Mouse (Mus musculus) Patski (cell line): Measurements from ENCODE around the gene Terf2ip. TPM values are rescaled to one million over a fixed set of nuclear protein-coding genes. Genes with fewer than 3 reads are reported as not detected.

Source experiments
- ATAC-seq: fragments of 100-300 bp; one replicate; pipeline ENCODE4 v1.8.0; 2021
- CTCF ChIA-PET: fragments of 350-600 bp; sonication (Branson Sonifier 250); formaldehyde crosslinking; loops from one replicate; lab custom pipeline; 2022; ENCODE audit warnings: inconsistent platforms; lab: Charles Lee
- POLR2A ChIA-PET: fragments of 350-600 bp; sonication (Branson Sonifier 250); formaldehyde crosslinking; loops from one replicate; lab custom pipeline; 2022; ENCODE audit warnings: antibody characterized with exemption, inconsistent platforms; lab: Charles Lee
- DNase-seq: peaks from one replicate; pipeline ENCODE4 v3.0.0-alpha.2; 2011; ENCODE audit warnings: low read depth, low spot score
- H3K27me3 ChIP-seq: fragments of 371-371 bp; one replicate; pipeline ENCODE4 v1.5.1; 2021
- CTCF ChIP-seq: fragments of 100-300 bp; IDR thresholded peaks from one replicate; pipeline ENCODE4 v1.5.1; 2021
- in situ Hi-C: fragments of 300-500 bp; cut with MboI; formaldehyde crosslinking; loops from 3 replicates; pipeline ENCODE4 v1.11.1; 2018; ENCODE audit warnings: low pct_unique_long_range_greater_than_20kb, mixed read lengths
- polyA plus RNA-seq: library from polyadenylated mRNA; unstranded; gene quantifications from one replicate; pipeline ENCODE4 v1.2.3, GENCODE M21; 2021

The Terf2ip gene
- polyA plus RNA-seq: 24.2 TPM

- CTCF ChIA-PET: no interaction called here
- in situ Hi-C loops: no loop called here
Measured at GRCm38 (mm10) chr8:112010997-112011815, at the start of gene Terf2ip, which contains the start of gene Kars. Gene Terf2ip, plus strand, starts transcription at chr8:112011398. Gene Kars, minus strand, starts transcription at chr8:112011323.

DNA sequence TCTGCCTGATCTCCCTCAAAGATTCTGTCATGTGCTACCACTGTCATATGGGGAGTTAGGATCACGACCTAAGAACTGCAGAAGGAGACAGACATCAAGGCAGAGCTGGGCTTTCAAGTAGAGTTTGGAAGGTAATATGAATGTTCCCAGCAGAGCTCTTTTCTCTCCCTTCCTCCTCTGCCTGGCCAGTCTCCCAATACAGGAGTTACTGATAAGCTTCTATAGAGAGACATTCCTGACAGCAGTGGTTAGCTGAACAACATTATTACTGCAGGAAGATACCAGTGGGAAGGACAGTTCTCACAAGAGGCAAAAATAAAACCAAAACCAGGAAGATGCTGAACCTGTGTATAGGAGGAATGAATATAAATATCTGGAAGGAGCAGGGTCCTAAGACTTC is 48.6 kb upstream of the Terf2ip start:
- CTCF ChIA-PET: interaction anchor here (1.0 kb wide), 1 partner anchor 13 kb away, joined by 3 read pairs; no protein-coding TSS in a partner anchor
- in situ Hi-C loops: no loop called here

More at GRCm38 (mm10) chr8:112010997-112011815, at the start of gene Terf2ip, which contains the start of gene Kars:
- no peak for TF ChIP-seq CTCF
- ATAC-seq (peak; percentile 91), DNase-seq (peak; percentile 53)
- H3K27me3 ChIP-seq: no peaks in the 10 kb centered on the region
- POLR2A ChIA-PET: interaction anchor here (0.9 kb wide), 2 partner anchors 20 to 27 kb away, joined by 4 read pairs; no protein-coding TSS in a partner anchor

DNA sequence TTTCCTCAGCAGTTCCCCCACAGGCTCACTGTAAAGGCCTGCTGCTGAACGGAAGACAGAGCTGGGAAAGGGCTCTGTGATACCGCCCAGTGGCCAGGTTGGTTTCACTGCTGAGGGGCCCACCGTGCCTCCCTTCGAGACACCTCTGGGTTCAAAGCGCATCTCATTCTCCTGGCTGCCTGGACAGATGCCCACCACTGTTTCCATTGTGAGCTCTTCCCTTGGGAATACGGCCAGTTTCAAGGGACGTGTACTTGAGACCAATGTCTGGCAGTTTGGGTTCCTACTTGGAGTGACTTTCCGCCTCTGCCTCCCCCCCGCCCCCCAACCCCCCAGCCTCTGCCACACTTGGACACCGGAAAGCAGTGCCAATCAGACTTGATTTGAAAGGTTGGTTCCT is 48.1 kb upstream of the Terf2ip start:
- ATAC-seq (no peak), DNase-seq (no peak)
- TF ChIP-seq CTCF: no peak
- in situ Hi-C loops: no loop called here
- ChIA-PET POLR2A (no interaction called here), CTCF (interaction anchor here (1.0 kb wide), 1 partner anchor 13 kb away, joined by 3 read pairs; no protein-coding TSS in a partner anchor)
- H3K27me3 ChIP-seq: no peaks in the 10 kb centered on the region

More for the DNA sequence above, 48.6 kb upstream of the Terf2ip start:
- POLR2A ChIA-PET: no interaction called here
- TF ChIP-seq CTCF: no peak
- no peak for ATAC-seq
- DNase-seq: no peak
- H3K27me3 ChIP-seq: no peaks in the 10 kb centered on the region

DNA sequence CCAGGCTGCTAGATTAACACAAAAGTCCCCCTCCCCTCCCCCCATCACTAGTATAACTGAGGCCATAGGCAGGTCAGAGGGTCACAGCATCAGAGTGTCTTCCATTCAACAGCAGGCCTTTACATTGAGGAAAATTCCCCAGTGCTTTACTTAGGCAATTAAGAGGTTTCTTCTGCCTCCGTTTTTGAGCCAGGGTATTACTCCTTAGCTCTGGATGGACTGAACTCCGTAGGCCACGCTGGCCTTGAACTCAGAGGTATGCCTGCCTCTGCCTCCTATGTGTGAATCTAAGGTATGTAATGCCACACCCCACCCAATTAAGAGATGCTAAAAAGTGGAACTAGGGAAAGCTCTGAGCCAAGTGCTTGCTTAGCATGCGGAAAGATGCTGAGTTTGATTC is 47.7 kb upstream of the Terf2ip start:
- in situ Hi-C loops: no loop called here
- CTCF ChIA-PET: interaction anchor here (1.0 kb wide), 1 partner anchor 12 kb away, joined by 3 read pairs; no protein-coding TSS in a partner anchor
- no peak for TF ChIP-seq CTCF
- ATAC-seq: no peak
- POLR2A ChIA-PET: no interaction called here
- no peak for DNase-seq
- no peaks in the 10 kb centered on the region for H3K27me3 ChIP-seq

DNA sequence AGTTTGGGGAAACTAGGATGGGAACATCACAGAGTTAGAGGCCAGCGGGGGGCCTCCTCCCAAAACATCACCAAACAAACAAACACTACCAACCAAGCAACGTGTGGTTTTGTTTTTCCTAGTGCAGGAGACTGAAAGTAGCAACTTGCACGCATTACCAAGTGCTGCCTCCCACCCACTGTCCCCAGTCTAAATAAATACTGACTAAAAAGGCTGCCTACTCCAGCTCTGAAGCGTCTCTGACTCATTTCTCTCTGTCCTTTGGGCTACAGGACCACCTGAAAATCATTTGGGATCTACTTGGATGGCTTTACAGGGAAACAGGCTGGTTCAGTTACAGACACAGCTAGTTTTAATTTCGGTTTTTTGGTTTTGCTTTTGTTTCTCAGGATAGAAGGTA is 46.8 kb upstream of the Terf2ip start:
- DNase-seq (no peak), ATAC-seq (no peak)
- in situ Hi-C loops: no loop called here
- no peak for TF ChIP-seq CTCF
- CTCF ChIA-PET: interaction anchor here (1.0 to 1.4 kb wide), 2 partner anchors 11 to 26 kb away, joined by 3 read pairs; no protein-coding TSS in a partner anchor
- POLR2A ChIA-PET: no interaction called here
- no peaks in the 10 kb centered on the region for H3K27me3 ChIP-seq

DNA sequence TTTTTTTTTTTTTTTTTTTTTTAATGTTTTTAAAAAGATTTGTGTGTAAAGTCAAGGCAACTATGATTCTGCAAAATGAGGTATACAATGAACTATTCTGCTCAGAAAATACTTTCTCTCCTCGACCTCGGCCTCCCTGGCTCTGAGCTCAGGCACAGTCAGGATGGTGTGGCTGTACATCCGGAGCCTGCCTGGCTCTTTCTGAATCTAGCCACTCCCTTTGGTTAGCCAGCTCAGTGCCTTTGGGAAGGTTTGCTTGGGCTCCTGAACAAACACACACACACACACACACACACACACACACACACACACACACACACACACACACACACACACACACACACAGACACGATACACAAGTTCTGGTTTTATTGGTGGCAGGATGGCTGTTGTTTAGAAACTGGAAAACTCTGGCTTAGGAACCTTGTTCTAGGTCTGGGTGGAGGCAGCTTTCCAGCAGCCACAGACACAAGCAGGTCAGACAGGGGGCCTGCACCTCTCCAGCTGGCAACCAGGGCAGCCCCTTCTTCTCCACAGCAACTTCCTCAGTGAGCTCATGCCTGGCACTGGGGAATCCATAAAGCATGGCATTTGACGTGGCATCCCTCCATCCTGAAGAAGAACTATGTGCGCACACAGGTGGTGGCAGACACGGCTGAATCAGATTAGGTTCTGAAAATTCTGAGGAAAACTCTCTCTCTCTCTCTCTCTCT is 46.2 kb upstream of the Terf2ip start:
- H3K27me3 ChIP-seq: no peaks in the 10 kb centered on the region
- ChIA-PET POLR2A (no interaction called here), CTCF (interaction anchor here (1.0 to 1.4 kb wide), 2 partner anchors 12 to 25 kb away, joined by 3 read pairs; no protein-coding TSS in a partner anchor)
- no peak for ATAC-seq
- in situ Hi-C loops: no loop called here
- DNase-seq: no peak
- no peak for TF ChIP-seq CTCF

DNA sequence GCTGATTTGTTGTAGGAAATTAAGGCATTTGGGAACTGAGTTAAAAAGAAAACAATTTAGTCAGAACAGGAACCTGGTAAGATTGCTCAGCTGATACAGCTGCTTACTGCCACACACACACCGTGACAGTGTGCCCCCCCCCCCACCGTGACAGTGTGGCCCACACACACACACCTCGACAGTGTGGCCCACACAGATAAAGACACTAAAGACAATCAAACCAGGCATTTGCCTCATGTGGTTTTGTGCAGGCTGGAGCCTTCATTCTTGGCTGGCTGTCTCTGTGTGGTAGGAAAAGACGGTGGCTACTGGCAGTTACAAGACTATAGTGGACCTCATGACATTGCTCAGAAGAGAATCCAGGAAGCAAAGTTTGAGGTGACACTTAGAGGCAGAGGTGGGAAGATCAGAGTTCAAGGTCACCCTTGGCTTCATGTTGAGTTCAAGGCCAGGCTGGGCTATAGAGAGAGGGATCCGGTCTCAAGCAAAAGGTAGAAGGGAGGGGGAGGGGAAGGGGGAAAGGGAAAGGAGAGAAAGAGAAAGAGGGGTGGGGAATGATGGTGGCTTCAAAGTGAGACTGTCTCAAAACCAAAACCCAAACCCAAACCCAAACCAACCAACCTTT is 43.8 kb upstream of the Terf2ip start:
- ChIA-PET CTCF (interaction anchor here (1.2 kb wide), 1 partner anchor 32 kb away, joined by 3 read pairs; no protein-coding TSS in a partner anchor), POLR2A (interaction anchor here (1.2 kb wide), 1 partner anchor 16 kb away, joined by 3 read pairs; no protein-coding TSS in a partner anchor)
- DNase-seq (no peak), ATAC-seq (no peak)
- H3K27me3 ChIP-seq: no peaks in the 10 kb centered on the region
- in situ Hi-C loops: no loop called here
- no peak for TF ChIP-seq CTCF

GRCm38 (mm10) chr8:111968541-111968940 is 42.7 kb upstream of the Terf2ip start:
- ATAC-seq (no peak), DNase-seq (no peak)
- no peak for TF ChIP-seq CTCF
- in situ Hi-C loops: no loop called here
- CTCF ChIA-PET: interaction anchor here (1.6 kb wide), 1 partner anchor 87 kb away, joined by 4 read pairs; no protein-coding TSS in a partner anchor
- H3K27me3 ChIP-seq: no peaks in the 10 kb centered on the region
- POLR2A ChIA-PET: interaction anchor here (1.2 kb wide), 1 partner anchor 18 kb away, joined by 3 read pairs; no protein-coding TSS in a partner anchor

DNA sequence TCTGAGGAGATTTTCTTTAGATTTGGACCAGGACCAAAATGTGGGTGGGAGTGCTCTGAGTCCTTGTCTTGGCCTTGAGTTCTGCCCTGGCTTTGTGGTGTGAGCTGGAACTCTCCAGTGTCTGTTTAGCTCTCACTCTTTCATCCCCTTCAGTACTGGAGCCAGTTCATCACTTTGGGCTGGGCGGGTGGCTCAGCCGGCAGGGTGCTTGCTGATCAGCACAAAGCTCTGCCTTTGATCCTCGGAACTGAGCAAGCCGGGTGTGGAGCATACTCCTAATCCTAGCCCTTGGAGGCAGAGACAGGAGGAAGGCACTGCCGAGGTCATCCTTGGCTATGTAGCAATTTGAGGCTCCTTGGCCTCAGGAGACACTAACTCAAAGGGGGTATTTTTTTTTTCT is 42.2 kb upstream of the Terf2ip start:
- no peak for TF ChIP-seq CTCF
- POLR2A ChIA-PET: interaction anchor here (1.2 kb wide), 1 partner anchor 18 kb away, joined by 3 read pairs; no protein-coding TSS in a partner anchor
- H3K27me3 ChIP-seq: no peaks in the 10 kb centered on the region
- CTCF ChIA-PET: interaction anchor here (0.9 to 1.6 kb wide), 3 partner anchors 15 to 87 kb away, joined by 3 to 4 read pairs (median 3); no protein-coding TSS in a partner anchor
- in situ Hi-C loops: no loop called here
- ATAC-seq (no peak), DNase-seq (no peak)

GRCm38 (mm10) chr8:111974138-111974537 is 37.1 kb upstream of the Terf2ip start:
- ChIA-PET POLR2A (no interaction called here), CTCF (no interaction called here)
- H3K27me3 ChIP-seq: no peaks in the 10 kb centered on the region
- in situ Hi-C loops: no loop called here
- ATAC-seq: no peak
- TF ChIP-seq CTCF: no peak
- DNase-seq: no peak
